Mouse (Mus musculus) ovary, postnatal 14 days (tissue): ENCODE measurements at regions not wholly inside any gene's neighbourhood (a gene's known extent, or its start where the extent isn't known, plus 50 kb on each side); places are given as distances from the start of the nearest gene placed in this dataset.

Source experiments
- DNase-seq: peaks from one replicate; pipeline ENCODE4 v3.0.0; 2022; ENCODE audit warnings: low spot score

GRCm38 (mm10) chr13:44293736-44294416, 435.4 kb upstream of the Jarid2 start:
- no peak for DNase-seq

- no peak for DNase-seq
These were observed 433.7 kb upstream of the Jarid2 start for GRCm38 (mm10) chr13:44295621-44296020.

- no peak for DNase-seq
These were observed 428.7 kb upstream of the Jarid2 start for GRCm38 (mm10) chr13:44300611-44301010.

- no peak for DNase-seq
These were observed 428.1 kb upstream of the Jarid2 start for GRCm38 (mm10) chr13:44301215-44301614.

GRCm38 (mm10) chr13:44301936-44302335, 427.3 kb upstream of the Jarid2 start:
- DNase-seq = no peak

GRCm38 (mm10) chr13:44305134-44305991, 423.9 kb upstream of the Jarid2 start:
- no peak for DNase-seq

GRCm38 (mm10) chr13:44306275-44307050, 422.8 kb upstream of the Jarid2 start:
- DNase-seq = no peak

GRCm38 (mm10) chr13:44308227-44308626, 421.0 kb upstream of the Jarid2 start:
- no peak for DNase-seq

- no peak for DNase-seq
These were observed 417.0 kb upstream of the Jarid2 start for GRCm38 (mm10) chr13:44312237-44312636.

GRCm38 (mm10) chr13:44316747-44317446, 412.4 kb upstream of the Jarid2 start:
- no peak for DNase-seq

GRCm38 (mm10) chr13:44317596-44317995, 411.7 kb upstream of the Jarid2 start:
- no peak for DNase-seq

GRCm38 (mm10) chr13:44319101-44319500, 410.2 kb upstream of the Jarid2 start:
- DNase-seq = no peak

GRCm38 (mm10) chr13:44319511-44319910, 409.8 kb upstream of the Jarid2 start:
- DNase-seq = no peak

GRCm38 (mm10) chr13:44320311-44320710, 409.0 kb upstream of the Jarid2 start:
- no peak for DNase-seq

GRCm38 (mm10) chr13:44321009-44321596, 408.2 kb upstream of the Jarid2 start:
- no peak for DNase-seq

GRCm38 (mm10) chr13:44328416-44328815, 400.9 kb upstream of the Jarid2 start:
- no peak for DNase-seq

GRCm38 (mm10) chr13:44329161-44329560, 400.1 kb upstream of the Jarid2 start:
- DNase-seq = no peak

GRCm38 (mm10) chr13:44329701-44330100, 399.6 kb upstream of the Jarid2 start:
- no peak for DNase-seq

- DNase-seq = no peak
These were observed 396.5 kb upstream of the Jarid2 start for GRCm38 (mm10) chr13:44332716-44333240.

GRCm38 (mm10) chr13:44339061-44339741, 390.1 kb upstream of the Jarid2 start:
- no peak for DNase-seq

- DNase-seq = no peak
These were observed 384.2 kb upstream of the Jarid2 start for GRCm38 (mm10) chr13:44345094-44345493.
